Mouse (Mus musculus) cerebellum, adult 8-10 months (tissue): ENCODE measurements around the gene Rhoj.
A peak's percentile ranks its signal among the peaks of the same experiment; 100 is the strongest.
"Not testable (repeated sequence)": the region's sequence is repeated elsewhere in the genome, so short reads cannot be mapped to it uniquely, and the experiment has no call there.

Experiments used
- DNase-seq: peaks from one replicate; pipeline ENCODE4 v3.0.0; 2022

Rhoj gene

GRCm38 (mm10) chr12:75307961-75308951, at the start of gene Rhoj:
Gene Rhoj, plus strand, starts transcription at chr12:75308322.
- peak; percentile 29 for DNase-seq

DNA sequence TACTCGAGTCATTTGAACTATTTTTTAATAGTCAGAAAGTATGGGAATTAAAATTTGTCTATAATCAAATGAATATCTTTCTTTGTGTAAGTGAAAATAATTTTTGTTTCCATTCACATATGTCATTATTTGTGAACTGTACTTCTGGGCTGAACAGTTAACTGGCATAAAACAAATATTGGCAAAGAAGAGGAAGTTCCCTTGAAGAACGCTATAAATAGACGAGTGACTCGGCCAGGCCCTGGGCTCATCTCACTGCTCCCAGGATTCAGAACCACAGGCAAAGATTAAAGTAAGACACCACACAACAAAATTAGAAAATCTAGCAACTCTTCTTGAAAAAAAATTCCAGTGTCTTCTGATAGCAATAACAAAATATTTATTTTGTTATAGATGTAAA, 36.4 kb upstream of the Rhoj start:
- DNase-seq: no peak

GRCm38 (mm10) chr12:75275730-75276129, 32.4 kb upstream of the Rhoj start:
- DNase-seq: no peak

DNA sequence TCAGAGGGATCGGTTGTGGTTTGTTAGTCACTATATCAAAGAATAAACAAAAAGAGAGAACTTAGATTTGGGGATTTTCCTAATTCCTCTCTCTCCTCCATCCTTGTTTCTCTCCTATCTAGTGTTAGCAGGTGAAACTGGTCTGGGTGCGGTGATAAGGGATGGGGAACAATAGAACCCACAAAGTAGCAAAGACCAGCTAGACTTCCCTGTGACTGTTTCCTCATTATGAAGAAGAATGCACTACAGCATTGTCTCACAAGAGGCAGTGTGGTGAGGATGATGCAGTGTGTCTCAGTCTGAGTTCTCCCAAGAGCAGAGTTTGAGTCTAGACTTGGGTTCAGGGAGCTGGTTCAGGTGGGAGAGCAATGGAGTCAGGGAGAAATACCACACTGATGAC, 30.7 kb upstream of the Rhoj start:
- DNase-seq: no peak

GRCm38 (mm10) chr12:75280502-75280901, 27.6 kb upstream of the Rhoj start:
- DNase-seq: no peak

GRCm38 (mm10) chr12:75283226-75283625, 24.9 kb upstream of the Rhoj start:
- no peak for DNase-seq

- DNase-seq: no peak
Measured at GRCm38 (mm10) chr12:75286166-75286565, 22.0 kb upstream of the Rhoj start.

GRCm38 (mm10) chr12:75290524-75290923, 17.6 kb upstream of the Rhoj start:
- DNase-seq: no peak

DNA sequence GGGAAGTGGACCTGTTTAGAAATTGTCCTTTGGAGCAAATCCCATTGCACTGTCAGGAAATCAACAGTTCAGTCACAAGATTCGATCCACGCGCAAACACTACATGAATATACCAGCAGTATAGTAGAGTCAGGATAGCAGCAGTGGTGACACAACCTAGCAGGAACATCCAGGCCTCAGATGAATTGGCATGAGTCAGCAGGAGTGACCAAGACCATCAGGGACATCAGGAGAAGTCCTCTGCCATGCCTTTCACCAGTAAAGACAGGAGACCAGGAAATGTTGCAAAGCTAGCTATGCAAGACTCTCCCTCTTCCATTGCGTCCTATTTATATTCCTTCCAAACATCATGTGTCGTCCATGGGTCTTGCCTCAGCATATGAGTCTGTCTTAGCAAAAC, 16.6 kb upstream of the Rhoj start:
- DNase-seq: no peak

DNA sequence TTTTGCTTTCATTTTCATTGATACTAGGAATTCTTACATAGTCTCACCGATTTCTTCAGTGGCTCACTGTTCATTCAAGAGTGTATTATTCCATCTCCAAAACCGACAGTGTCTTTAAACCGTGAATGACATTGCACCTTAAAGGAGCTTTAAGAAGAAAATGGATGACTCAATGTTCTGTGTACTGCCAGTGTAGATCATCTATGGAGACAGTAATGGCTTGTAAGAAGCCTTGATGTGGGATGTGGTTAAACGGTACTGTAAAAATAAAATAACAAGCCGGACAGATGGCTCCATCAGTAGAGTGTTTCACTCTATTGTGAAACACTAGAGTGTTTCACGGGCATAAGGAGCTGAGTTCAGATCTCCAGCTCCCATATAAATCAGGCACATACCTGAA, 15.2 kb upstream of the Rhoj start:
- no peak for DNase-seq

- no peak for DNase-seq
Measured at GRCm38 (mm10) chr12:75299865-75300264, 8.3 kb upstream of the Rhoj start.

DNA sequence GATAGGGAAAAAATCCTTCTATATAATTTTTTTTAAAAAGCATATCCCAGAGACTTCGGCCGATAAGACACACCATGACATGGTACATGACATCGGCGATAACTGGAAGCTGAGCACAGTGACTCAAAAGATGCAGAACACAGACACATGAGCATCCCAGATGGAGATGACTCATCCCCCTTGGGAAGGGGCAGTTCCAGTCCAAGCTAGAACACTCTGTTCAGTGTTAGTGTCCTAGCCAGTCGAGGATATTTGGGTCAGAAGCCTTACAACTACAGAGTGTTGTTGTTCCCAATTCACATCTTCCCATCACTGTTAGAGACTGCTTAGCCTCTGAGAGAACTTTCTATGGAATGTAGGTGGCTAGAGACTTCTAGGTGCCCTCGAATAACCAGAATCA, 4.0 kb upstream of the Rhoj start:
- no peak for DNase-seq

- no peak for DNase-seq
Measured at GRCm38 (mm10) chr12:75309756-75310155, 1.6 kb downstream of the Rhoj start.

- DNase-seq: no peak
Measured at GRCm38 (mm10) chr12:75310766-75311165, 2.6 kb downstream of the Rhoj start.

- no peak for DNase-seq
Measured at GRCm38 (mm10) chr12:75311879-75312278, 3.8 kb downstream of the Rhoj start.

DNA sequence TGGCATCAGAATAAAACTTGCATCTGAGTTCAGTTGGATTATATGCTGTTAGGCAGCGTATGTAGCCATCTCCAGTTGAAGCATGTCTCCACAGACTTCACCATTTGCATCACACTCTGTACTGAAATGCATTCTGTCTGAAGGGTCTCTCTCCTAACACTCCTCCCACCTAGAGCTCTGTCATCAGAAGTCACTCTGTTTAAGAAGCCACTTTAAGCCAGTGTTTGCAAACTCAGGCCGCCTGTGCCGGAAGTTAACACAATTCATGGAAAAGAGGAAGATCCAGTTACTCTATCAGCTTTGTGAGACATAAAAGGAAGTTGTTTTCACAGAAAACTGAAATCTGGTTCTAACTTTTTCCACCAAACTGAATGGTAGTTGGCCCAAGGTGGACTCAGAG, 5.9 kb downstream of the Rhoj start:
- DNase-seq: no peak

- DNase-seq: no peak
Measured at GRCm38 (mm10) chr12:75315851-75316250, 7.7 kb downstream of the Rhoj start.

DNA sequence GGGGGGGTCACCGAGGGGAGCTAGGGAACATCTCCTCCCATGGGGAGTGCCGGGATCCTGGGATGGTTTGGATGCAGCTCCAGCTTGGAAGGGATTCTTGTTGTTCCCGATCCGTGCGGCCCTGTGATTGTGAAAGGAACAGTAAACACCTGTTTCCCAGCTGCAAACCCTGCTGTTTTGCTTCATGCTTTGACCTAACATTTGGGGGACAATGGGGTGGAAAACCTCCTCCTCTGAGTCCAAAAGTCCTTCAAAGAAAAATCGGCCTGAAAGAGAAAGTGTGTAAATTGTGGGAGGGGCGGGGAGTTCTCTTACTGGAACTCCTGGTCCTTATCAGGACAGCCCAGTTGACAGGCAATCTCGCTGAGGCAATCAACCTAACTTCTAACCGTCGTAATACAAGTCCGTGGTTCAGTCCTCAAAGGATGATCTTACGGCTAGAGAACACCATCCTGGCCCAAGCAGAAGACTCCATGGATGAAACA, 12.4 kb downstream of the Rhoj start:
- DNase-seq: no peak

GRCm38 (mm10) chr12:75321189-75321588, 13.1 kb downstream of the Rhoj start:
- no peak for DNase-seq

DNA sequence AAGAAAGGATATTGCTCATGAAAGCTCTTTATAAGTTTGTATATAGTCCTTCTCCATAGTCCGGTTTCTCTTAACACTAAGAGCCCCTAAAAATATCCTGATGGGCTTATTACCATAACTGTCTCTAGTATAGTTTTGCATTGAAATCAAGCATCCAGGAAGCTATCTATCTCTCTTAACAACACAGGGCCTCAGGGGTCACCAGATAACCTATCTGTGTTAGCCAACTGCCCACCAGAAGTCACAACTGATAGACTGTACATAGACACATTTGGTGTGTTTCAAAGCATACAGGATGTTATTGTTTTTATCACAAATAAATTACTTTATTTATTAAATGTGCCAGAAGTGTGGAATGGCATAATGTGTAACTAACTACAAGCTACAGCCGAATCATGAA, 21.1 kb downstream of the Rhoj start:
- DNase-seq: no peak

GRCm38 (mm10) chr12:75339894-75340293, 31.8 kb downstream of the Rhoj start:
- no peak for DNase-seq

DNA sequence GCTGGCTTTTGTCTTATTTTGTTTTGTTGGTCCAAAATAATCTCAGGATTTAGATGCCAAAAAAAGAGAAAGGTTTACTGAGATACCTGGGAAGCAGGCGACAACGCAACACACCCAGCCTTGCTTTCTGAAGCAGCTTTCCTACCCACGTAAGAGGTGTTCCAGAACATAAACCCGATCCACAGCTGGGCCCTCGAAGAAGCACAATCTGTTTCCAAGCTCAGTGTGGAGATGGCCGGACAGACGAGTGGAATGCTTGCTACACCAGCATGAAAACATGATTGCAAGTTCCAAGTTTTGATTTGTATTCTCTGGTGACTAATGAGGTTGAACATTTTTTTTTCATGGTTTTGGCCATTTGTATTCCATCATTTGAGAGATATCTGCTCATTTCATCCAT, 32.2 kb downstream of the Rhoj start:
- no peak for DNase-seq

- no peak for DNase-seq
Measured at GRCm38 (mm10) chr12:75348551-75348950, 40.4 kb downstream of the Rhoj start.

- DNase-seq: not testable (repeated sequence)
Measured at GRCm38 (mm10) chr12:75349537-75349936, 41.4 kb downstream of the Rhoj start.

DNA sequence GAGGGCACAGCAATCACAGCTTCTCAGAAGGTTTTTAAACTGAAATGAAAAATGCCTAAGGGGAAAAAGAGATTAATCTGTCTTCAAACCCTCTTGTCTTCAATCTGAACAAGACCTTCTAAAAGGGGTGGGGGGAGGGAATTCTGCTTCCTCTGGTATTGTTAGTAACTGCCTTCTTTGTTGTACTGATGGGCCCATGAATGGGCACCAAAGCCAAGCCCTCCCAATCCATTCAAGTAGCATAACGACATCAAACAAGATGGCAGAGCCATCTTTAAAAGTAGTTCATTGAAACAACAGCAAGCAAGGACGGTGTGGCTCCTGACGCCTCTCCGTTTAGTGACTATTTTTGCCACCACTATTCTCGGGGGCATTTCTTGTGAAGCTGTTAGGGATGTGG, 42.6 kb downstream of the Rhoj start:
- no peak for DNase-seq
